Mouse (Mus musculus) lung, postnatal 0 days (tissue): ENCODE results near the gene Fgd4.

Experiments
- CTCF ChIP-seq: IDR thresholded peaks from 2 replicates; pipeline ENCODE4 v1.5.1; 2016; ENCODE audit warnings: antibody characterized with exemption, mild to moderate bottlenecking
- EP300 ChIP-seq: IDR thresholded peaks from 2 replicates; pipeline ENCODE4 v1.6.1; 2016; ENCODE audit warnings: antibody characterized with exemption, mild to moderate bottlenecking, control low read depth

DNA sequence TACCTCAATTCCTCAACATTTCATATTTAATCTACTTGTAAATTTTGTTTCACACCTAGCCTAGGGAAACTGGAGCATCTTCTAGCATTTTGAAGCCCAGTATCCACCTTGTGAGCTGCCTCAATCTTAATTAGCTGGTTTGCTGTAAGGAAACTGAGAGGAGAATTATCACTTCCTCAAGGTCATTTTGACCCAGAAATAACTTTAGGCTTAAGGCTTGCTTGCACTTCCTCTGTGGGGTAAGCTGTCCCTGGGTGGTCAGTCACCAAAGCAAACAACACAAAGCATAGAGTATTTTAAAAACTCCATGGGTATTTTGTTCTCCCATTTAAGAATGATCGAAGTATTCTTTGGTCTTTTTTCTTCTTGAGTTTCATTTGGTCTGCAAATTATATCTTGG, 27.2 kb downstream of the Fgd4 start:
- TF ChIP-seq CTCF (no peak), EP300 (no peak)
